Mouse (Mus musculus): Measurements from ENCODE around the gene Rnf123. TPM values are rescaled to one million over a fixed set of nuclear protein-coding genes. Genes with fewer than 3 reads are reported as not detected.

Rnf123 gene
- total RNA-seq, 2 experiments from 2014 or later = 83.8 to 94.8 TPM

- DNase-seq (ENCODE audit: low spot score in 2 of 2) = no peak
These were observed 19.8 kb downstream of the Rnf123 start for GRCm38 (mm10) chr9:108063361-108063760.

- DNase-seq (ENCODE audit: low spot score in 2 of 2) = no peak
These were observed 21.0 kb downstream of the Rnf123 start for GRCm38 (mm10) chr9:108062142-108062541.

DNA sequence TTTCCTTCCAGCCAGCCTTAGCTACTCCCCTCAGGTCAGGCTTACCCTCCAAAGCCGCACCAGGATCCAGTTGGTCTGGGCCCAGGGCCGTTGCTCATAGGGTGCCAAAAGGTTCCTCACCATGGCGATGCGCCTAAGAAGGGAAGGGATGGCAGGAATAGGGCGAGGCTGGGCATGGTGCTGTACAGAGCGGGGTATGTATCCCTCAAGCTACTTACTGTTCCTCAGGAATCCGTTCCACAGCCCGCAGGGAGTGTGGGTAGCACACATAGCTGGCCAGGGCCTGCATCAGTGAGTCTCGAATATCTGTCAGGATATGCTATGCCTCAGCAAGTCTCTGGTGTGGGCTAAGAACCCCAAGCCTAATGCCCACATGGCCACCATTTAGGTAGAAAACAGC, 24.9 kb downstream of the Rnf123 start:
- DNase-seq (ENCODE audit: low spot score in 2 of 2) = no peak

- DNase-seq (ENCODE audit: low spot score in 2 of 2) = no peak
These were observed 25.9 kb downstream of the Rnf123 start for GRCm38 (mm10) chr9:108057262-108057562.

- peak in 1 of 2 experiments; percentile 8 for DNase-seq (ENCODE audit: low spot score in 2 of 2)
These were observed 26.5 kb downstream of the Rnf123 start for GRCm38 (mm10) chr9:108056361-108057261.

GRCm38 (mm10) chr9:108055661-108056237, 27.4 kb downstream of the Rnf123 start:
- peak in 1 of 2 experiments; percentile 6 for DNase-seq (ENCODE audit: low spot score in 2 of 2)

DNA sequence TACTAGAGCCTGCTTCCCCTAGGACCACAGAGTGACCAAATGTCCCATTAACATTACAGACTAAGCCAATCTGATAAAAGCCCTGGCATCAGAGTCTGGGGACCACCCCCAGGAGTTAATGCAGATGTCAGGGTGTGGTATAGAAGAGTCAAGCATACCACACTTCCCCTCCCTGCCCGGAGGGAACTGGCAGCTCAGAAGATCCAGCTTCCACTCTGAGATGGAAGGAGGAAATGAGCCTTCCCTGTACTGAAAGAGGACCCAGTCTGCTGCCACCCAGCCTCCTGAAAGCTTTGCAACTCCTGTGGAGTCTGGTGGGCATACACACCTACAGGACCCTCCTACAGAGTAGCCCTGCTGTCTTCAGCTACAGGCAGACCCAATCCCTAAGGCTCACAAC, 28.1 kb downstream of the Rnf123 start:
- DNase-seq (ENCODE audit: low spot score in 2 of 2) = peak in 1 of 2 experiments; percentile 7

- peak in 1 of 2 experiments; percentile 11 for DNase-seq (ENCODE audit: low spot score in 2 of 2)
These were observed 28.7 kb downstream of the Rnf123 start for GRCm38 (mm10) chr9:108054331-108055040.

DNA sequence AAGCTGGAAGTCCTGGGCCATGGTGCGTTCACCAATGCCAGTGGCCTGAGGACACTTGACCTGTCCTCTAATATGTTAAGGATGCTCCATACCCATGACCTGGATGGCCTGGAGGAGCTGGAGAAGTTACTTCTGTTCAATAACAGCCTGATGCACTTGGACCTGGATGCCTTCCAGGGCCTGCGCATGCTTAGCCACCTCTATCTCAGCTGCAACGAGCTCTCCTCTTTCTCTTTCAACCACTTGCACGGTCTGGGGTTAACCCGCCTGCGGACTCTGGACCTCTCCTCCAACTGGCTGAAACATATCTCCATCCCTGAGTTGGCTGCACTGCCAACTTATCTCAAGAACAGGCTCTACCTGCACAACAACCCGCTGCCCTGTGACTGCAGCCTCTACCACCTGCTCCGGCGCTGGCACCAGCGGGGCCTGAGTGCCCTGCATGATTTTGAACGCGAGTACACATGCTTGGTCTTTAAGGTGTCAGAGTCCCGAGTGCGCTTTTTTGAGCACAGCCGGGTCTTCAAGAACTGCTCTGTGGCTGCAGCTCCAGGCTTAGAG, 29.4 kb downstream of the Rnf123 start:
- peak in 1 of 2 experiments; percentile 7 for DNase-seq (ENCODE audit: low spot score in 2 of 2)

- DNase-seq (ENCODE audit: low spot score in 2 of 2) = peak; percentile 90 to 96
These were observed 30.1 kb downstream of the Rnf123 start, which contains the start of gene Amigo3 for GRCm38 (mm10) chr9:108052885-108053664. Gene Amigo3, plus strand, starts transcription at chr9:108053159.

DNA sequence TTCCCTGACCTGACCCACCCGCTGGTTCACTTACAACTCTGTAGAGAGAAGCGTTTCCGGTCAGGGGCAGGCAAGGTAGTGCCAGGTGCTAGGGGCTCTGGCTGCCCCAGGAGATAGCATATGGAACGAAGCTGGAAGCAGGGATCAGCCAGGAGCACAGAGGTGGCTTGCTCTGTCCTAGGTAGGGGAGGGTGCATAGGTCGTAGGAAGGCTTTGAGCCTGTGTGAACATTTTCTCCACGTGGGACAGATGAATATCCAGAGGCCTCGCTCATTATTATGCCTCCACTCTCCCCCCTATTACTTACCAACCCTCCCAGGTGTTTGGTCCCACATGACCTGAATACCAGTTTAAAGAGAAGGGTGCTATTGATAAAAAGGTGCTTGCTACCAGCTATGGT, 30.7 kb downstream of the Rnf123 start:
- DNase-seq (ENCODE audit: low spot score in 2 of 2) = peak in 1 of 2 experiments; percentile 10

GRCm38 (mm10) chr9:108051931-108052220, 31.3 kb downstream of the Rnf123 start:
- DNase-seq (ENCODE audit: low spot score in 2 of 2) = no peak

GRCm38 (mm10) chr9:108051184-108051930, 31.8 kb downstream of the Rnf123 start:
- DNase-seq (ENCODE audit: low spot score in 2 of 2) = peak in 1 of 2 experiments; percentile 7

GRCm38 (mm10) chr9:108049561-108050251, 33.4 kb downstream of the Rnf123 start:
- peak in 1 of 2 experiments; percentile 7 for DNase-seq (ENCODE audit: low spot score in 2 of 2)

DNA sequence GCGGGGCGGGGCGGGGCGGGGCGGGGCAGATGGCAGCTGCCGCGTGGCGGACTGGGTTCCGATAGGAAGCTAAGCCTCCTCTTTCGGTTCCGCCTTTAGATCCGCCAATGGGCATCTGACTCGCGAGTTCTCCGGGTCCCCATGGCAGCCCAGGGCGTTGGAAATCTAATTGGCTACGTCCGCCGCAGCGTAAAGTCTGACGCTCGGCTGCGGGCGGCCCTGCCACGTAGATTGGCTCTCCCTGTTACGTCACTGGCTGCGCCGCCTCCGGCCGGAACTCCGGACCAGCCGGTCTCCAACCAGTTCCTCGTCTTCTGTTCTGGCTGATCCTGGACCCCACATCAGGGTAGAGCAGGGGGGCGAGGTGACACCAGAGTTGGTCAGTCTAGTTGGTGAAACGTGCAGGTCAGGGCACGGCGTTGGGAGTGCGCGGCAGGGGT, 34.1 kb downstream of the Rnf123 start, which contains the start of gene Gmppb:
Gene Gmppb (plus strand): TSS at position 227 of the 440 bp plus-strand sequence.
- DNase-seq (ENCODE audit: low spot score in 2 of 2) = peak; percentile 87 to 95

DNA sequence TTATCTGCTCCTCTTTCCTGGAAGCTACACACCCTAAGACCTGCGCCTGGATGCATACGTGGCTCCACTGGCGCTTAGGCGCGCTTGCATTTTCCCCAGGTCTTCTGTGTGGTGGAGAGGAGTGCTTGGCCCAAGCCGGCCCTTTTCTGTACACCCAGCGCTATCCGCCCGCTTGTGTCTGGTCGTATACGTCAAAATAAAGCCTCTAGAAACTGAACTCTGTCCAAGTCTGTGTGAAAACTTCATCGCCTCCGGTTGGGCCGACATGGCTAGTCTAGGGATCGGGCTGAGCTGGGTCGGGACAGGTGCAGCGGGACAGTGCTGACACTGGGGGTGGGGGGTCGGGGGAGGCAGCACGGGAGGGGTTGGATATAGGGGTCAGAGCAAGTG, 34.6 kb downstream of the Rnf123 start:
- no peak for DNase-seq (ENCODE audit: low spot score in 2 of 2)

- no peak for DNase-seq (ENCODE audit: low spot score in 2 of 2)
These were observed 35.3 kb downstream of the Rnf123 start for GRCm38 (mm10) chr9:108047601-108048565.

DNA sequence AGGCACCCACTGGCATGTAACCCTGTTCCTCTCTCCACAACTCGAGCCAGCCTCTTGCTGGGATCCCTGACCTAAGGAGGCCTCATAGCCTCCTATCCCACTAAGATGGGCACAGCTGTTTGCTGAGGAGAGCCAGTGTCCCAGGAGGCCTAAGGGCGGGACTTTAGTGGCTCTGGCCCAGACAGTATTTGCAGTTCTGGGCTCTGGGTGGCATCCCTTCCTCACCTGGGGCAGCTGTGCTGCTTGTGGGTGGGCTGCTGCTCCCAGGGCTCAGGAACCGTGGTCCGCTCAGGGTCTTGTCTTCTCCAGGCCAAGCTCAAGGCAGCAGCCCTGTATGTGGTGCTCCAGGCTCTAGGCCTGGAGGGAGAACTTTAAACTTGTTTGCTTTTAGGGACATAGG, 36.6 kb downstream of the Rnf123 start:
- no peak for DNase-seq (ENCODE audit: low spot score in 2 of 2)
